Mouse (Mus musculus) spleen, adult 18-20 months (tissue): ENCODE measurements around the gene Vmn1r14.
"Not testable (repeated sequence)": the region's sequence is repeated elsewhere in the genome, so short reads cannot be mapped to it uniquely, and the experiment has no call there.

Experiments
- DNase-seq, 2 experiments: peaks; one replicate each; pipeline ENCODE4 v3.0.0; 2022; ENCODE audit warnings: mixed read lengths in 2 of 2

The Vmn1r14 gene

GRCm38 (mm10) chr6:57231386-57231785, at the start of gene Vmn1r14:
Gene Vmn1r14 (plus strand): TSS chr6:57231686.
- no peak for DNase-seq

DNA sequence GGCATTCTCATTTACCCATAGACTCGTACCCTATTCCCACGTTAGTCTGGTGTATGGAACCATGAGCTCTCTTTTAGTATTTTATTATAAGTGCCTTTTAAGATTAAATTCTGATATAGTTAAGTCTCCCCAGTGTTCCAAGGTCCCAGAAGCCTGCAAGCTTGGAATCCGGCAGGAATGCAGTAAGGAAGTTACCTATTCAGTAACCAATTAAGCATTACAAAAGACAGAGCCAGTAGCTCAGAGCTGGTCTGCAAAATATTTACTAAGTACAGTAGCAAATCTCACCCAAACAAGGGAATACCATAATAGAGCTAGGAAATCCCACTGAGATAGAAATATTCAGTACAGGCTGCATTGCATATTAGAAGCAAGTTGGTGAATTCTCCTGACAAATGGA, 41.5 kb upstream of the Vmn1r14 start:
- DNase-seq, result not testable (repeated sequence)

- not testable (repeated sequence) for DNase-seq
Measured at GRCm38 (mm10) chr6:57202990-57203389, 28.5 kb upstream of the Vmn1r14 start, which contains the start of gene Vmn1r13. Gene Vmn1r13 (plus strand): TSS chr6:57203290.

DNA sequence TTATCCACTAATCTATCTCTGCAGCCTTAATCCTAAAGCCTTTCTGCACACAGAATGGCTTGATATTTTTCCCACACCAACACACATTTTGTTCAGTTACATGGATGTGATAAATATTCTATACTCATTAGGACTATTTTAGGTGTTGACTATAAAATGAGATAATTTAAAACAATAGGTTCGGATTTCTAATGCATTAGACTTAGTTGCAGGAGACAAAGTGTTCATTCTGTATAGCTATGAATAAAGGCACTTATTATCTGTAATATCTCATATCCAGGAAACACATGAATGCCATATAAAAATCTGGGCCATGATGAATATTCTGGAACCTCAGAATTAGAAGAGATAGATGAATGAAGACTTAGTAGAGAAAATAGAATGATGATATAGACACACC, 26.2 kb downstream of the Vmn1r14 start, which contains the start of gene Vmn1r15:
Vmn1r15 (plus strand) TSS at position 301 of the 400 bp plus-strand sequence.
- DNase-seq, result no peak

GRCm38 (mm10) chr6:57260990-57261389, 29.5 kb downstream of the Vmn1r14 start:
- DNase-seq, result no peak

DNA sequence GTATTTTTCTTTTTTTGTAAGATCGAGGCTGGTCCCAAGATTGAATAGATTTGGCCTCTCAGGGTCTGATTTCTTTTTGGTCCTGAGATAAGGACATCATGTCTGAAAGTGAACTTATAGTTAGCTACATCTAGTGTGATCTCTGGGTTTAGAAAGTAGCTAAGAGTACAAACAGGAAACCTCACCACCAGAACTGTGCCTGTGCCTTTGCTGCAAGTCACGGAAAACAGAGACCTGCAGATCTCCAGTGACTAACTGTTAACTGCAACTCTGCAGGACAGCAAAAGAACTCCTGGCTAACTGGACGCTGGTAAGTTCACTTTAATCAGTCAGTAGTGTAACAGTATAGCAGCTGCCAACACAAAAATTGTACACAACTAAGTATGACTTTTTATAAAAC, 40.4 kb downstream of the Vmn1r14 start:
- no peak for DNase-seq

DNA sequence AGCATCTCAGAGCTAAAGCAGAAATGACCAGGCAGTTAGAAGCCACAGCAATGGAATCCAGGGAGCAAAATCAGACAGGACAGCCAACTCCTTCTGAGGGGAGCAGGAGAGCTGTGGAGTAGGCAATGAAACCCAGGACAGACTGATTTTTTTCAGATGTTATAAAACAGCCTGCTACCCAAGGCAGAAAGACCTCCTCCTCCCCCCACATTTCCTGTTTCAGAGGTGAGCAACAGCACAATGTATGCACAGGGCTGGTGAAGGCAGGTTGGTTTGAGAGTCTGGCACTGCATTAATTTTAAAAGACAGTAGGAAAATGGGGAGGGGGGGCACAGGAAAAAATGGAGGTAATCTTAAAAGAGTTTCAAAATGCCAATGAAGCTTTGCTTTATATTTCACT, 41.0 kb downstream of the Vmn1r14 start:
- no peak for DNase-seq

GRCm38 (mm10) chr6:57278952-57279351, 47.5 kb downstream of the Vmn1r14 start:
- no peak for DNase-seq
